Mouse (Mus musculus): ENCODE data around the gene Polr3gl. TPM values are rescaled to one million over a fixed set of nuclear protein-coding genes. Genes with fewer than 3 reads are reported as not detected.

Gene Polr3gl
- polyA plus RNA-seq, 1 experiment from 2014 or later, result 37.1 TPM

- H3K27ac ChIP-seq, result peak overlapping the region; percentile 92
- DNase-seq (ENCODE audit: low spot score), result no peak
- H3K27me3 ChIP-seq (ENCODE audit: insufficient read depth, poor library complexity, severe bottlenecking), result no peaks in the 10 kb centered on the region
- H3K4me1 ChIP-seq, result peaks cover 70% of the 10 kb centered on the region
- no peaks in the 10 kb centered on the region for H3K36me3 ChIP-seq
- WGBS, result 82% methylated on average over 8 of the region's 8 CpGs
- H3K9me3 ChIP-seq, result no peaks in the 10 kb centered on the region
- peak overlapping the region; percentile 41; the same call in 1 of the 2 replicates for H3K4me3 ChIP-seq
These were observed 18.6 kb downstream of the Polr3gl start for GRCm38 (mm10) chr3:96575272-96575984.

- Histone ChIP-seq H3K9me3 (no peaks in the 10 kb centered on the region), H3K27ac (peak overlapping the region; percentile 75), H3K4me1 (peaks cover 74% of the 10 kb centered on the region)
These were observed 20.1 kb downstream of the Polr3gl start for GRCm38 (mm10) chr3:96573611-96574511.

GRCm38 (mm10) chr3:96571896-96572698 is 21.9 kb downstream of the Polr3gl start:
- Histone ChIP-seq H3K27me3 (ENCODE audit: insufficient read depth, poor library complexity, severe bottlenecking) (no peaks in the 10 kb centered on the region), H3K9me3 (no peaks in the 10 kb centered on the region), H3K4me1 (peaks cover 66% of the 10 kb centered on the region), H3K27ac (peak overlapping the region; percentile 79), H3K36me3 (no peaks in the 10 kb centered on the region), H3K4me3 (no peak overlapping the region)
- WGBS, result 68% methylated on average over 16 of the region's 16 CpGs
- no peak for DNase-seq (ENCODE audit: low spot score)

More at GRCm38 (mm10) chr3:96573611-96574511, 20.1 kb downstream of the Polr3gl start:
- Histone ChIP-seq H3K4me3 (no peak overlapping the region), H3K27me3 (ENCODE audit: insufficient read depth, poor library complexity, severe bottlenecking) (no peaks in the 10 kb centered on the region), H3K36me3 (no peaks in the 10 kb centered on the region)
- no peak for DNase-seq (ENCODE audit: low spot score)
- 48% methylated on average over 19 of the region's 19 CpGs for WGBS

- H3K4me3 ChIP-seq, result no peak overlapping the region
- no peaks in the 10 kb centered on the region for H3K9me3 ChIP-seq
- WGBS, result 78% methylated on average over 2 of the region's 2 CpGs
- no peak for DNase-seq (ENCODE audit: low spot score)
- 0 out of 2 replicates have a peak overlapping the region, but pooled peaks have one; percentile 60 for H3K27ac ChIP-seq
- H3K36me3 ChIP-seq, result no peaks in the 10 kb centered on the region
- peaks cover 64% of the 10 kb centered on the region for H3K4me1 ChIP-seq
- H3K27me3 ChIP-seq (ENCODE audit: insufficient read depth, poor library complexity, severe bottlenecking), result no peaks in the 10 kb centered on the region
These were observed 22.6 kb downstream of the Polr3gl start for GRCm38 (mm10) chr3:96571336-96571735.

GRCm38 (mm10) chr3:96570643-96571042 is 23.3 kb downstream of the Polr3gl start:
- H3K9me3 ChIP-seq, result no peaks in the 10 kb centered on the region
- no peak for DNase-seq (ENCODE audit: low spot score)
- peaks cover 61% of the 10 kb centered on the region for H3K4me1 ChIP-seq
- H3K36me3 ChIP-seq, result no peaks in the 10 kb centered on the region
- WGBS, result 66% methylated on average over 7 of the region's 7 CpGs
- H3K27me3 ChIP-seq (ENCODE audit: insufficient read depth, poor library complexity, severe bottlenecking), result no peaks in the 10 kb centered on the region
- no peak overlapping the region for H3K4me3 ChIP-seq
- H3K27ac ChIP-seq, result peak overlapping the region; percentile 60; the same call in 1 of the 2 replicates

- 79% methylated on average over 11 of the region's 11 CpGs for WGBS
- Histone ChIP-seq H3K27me3 (ENCODE audit: insufficient read depth, poor library complexity, severe bottlenecking) (no peaks in the 10 kb centered on the region), H3K4me3 (no peak overlapping the region), H3K9me3 (no peaks in the 10 kb centered on the region), H3K4me1 (peaks cover 55% of the 10 kb centered on the region), H3K27ac (peak overlapping the region; percentile 60; the same call in 1 of the 2 replicates), H3K36me3 (no peaks in the 10 kb centered on the region)
- DNase-seq (ENCODE audit: low spot score), result no peak
These were observed 23.9 kb downstream of the Polr3gl start for GRCm38 (mm10) chr3:96569966-96570605.

- Histone ChIP-seq H3K9me3 (no peaks in the 10 kb centered on the region), H3K36me3 (no peaks in the 10 kb centered on the region), H3K27me3 (ENCODE audit: insufficient read depth, poor library complexity, severe bottlenecking) (no peaks in the 10 kb centered on the region), H3K4me3 (no peak overlapping the region; the same call in 1 of the 2 replicates), H3K27ac (peak overlapping the region; percentile 33; the same call in 1 of the 2 replicates), H3K4me1 (peaks cover 55% of the 10 kb centered on the region)
- DNase-seq (ENCODE audit: low spot score), result no peak
- WGBS, result 81% methylated on average over 13 of the region's 13 CpGs
These were observed 24.5 kb downstream of the Polr3gl start for GRCm38 (mm10) chr3:96569506-96569905.

- Histone ChIP-seq H3K4me3 (no peak overlapping the region), H3K36me3 (no peaks in the 10 kb centered on the region), H3K4me1 (peaks cover 55% of the 10 kb centered on the region), H3K9me3 (no peaks in the 10 kb centered on the region), H3K27me3 (ENCODE audit: insufficient read depth, poor library complexity, severe bottlenecking) (no peaks in the 10 kb centered on the region), H3K27ac (no peak overlapping the region)
- DNase-seq (ENCODE audit: low spot score), result no peak
- WGBS, result 72% methylated on average over 8 of the region's 8 CpGs
These were observed 25.4 kb downstream of the Polr3gl start for GRCm38 (mm10) chr3:96568605-96569004.

- Histone ChIP-seq H3K4me3 (no peak overlapping the region), H3K9me3 (no peaks in the 10 kb centered on the region), H3K27me3 (ENCODE audit: insufficient read depth, poor library complexity, severe bottlenecking) (no peaks in the 10 kb centered on the region), H3K36me3 (no peaks in the 10 kb centered on the region), H3K27ac (peak overlapping the region; percentile 24; the same call in 1 of the 2 replicates), H3K4me1 (peaks cover 48% of the 10 kb centered on the region)
- WGBS, result 76% methylated on average over 8 of the region's 8 CpGs
- DNase-seq (ENCODE audit: low spot score), result no peak
These were observed 27.1 kb downstream of the Polr3gl start for GRCm38 (mm10) chr3:96566661-96567450.

GRCm38 (mm10) chr3:96565105-96565504 is 28.9 kb downstream of the Polr3gl start:
- peaks cover 49% of the 10 kb centered on the region for H3K4me1 ChIP-seq
- peak overlapping the region; percentile 72; the same call in 1 of the 2 replicates for H3K27ac ChIP-seq
- H3K27me3 ChIP-seq (ENCODE audit: insufficient read depth, poor library complexity, severe bottlenecking), result no peaks in the 10 kb centered on the region

GRCm38 (mm10) chr3:96564633-96565032 is 29.3 kb downstream of the Polr3gl start:
- DNase-seq (ENCODE audit: low spot score), result no peak
- Histone ChIP-seq H3K4me3 (no peak overlapping the region), H3K4me1 (peaks cover 49% of the 10 kb centered on the region), H3K27ac (peak overlapping the region; percentile 72), H3K36me3 (peaks cover 19% of the 10 kb centered on the region), H3K27me3 (ENCODE audit: insufficient read depth, poor library complexity, severe bottlenecking) (no peaks in the 10 kb centered on the region), H3K9me3 (no peaks in the 10 kb centered on the region)
- WGBS, result 59% methylated on average over 7 of the region's 7 CpGs

More at GRCm38 (mm10) chr3:96565105-96565504, 28.9 kb downstream of the Polr3gl start:
- WGBS, result 88% methylated on average over 2 of the region's 3 CpGs
- no peak overlapping the region for H3K4me3 ChIP-seq
- H3K9me3 ChIP-seq, result no peaks in the 10 kb centered on the region
- no peak for DNase-seq (ENCODE audit: low spot score)
- H3K36me3 ChIP-seq, result peaks cover 14% of the 10 kb centered on the region

Data from heart, embryonic 10.5 days (tissue).